Mouse (Mus musculus) embryonic facial prominence, embryonic 14.5 days (tissue): ENCODE data around the gene Atp2c2. TPM values are rescaled to one million over a fixed set of nuclear protein-coding genes. Genes with fewer than 3 reads are reported as not detected.

ENCODE experiments used
- ATAC-seq: fragments of 200-750 bp; cut with Nextera tagmentation; 2 replicates; pipeline ENCODE4 v1.8.0; 2017; ENCODE audit warnings: low read depth, moderate number of reproducible peaks, moderate TSS enrichment
- DNase-seq: peaks from one replicate; pipeline ENCODE4 v3.0.0-alpha.2; 2015; ENCODE audit warnings: low spot score
- H3K27ac ChIP-seq: fragments of 300-500 bp; sonication (generic); replicated peaks from 2 replicates; pipeline ENCODE4 v1.5.1; 2014; ENCODE audit warnings: low read depth, mild to moderate bottlenecking, low read length, moderate library complexity
- H3K27me3 ChIP-seq: fragments of 300-500 bp; sonication (generic); replicated peaks from 2 replicates; pipeline ENCODE4 v1.6.1; 2014; ENCODE audit warnings: low read length; ENCODE audit not compliant: control insufficient read depth, insufficient read depth
- H3K36me3 ChIP-seq: fragments of 300-500 bp; sonication (generic); 2 replicates; pipeline ENCODE4 v1.6.1; 2014; ENCODE audit warnings: low read length, mixed read lengths; ENCODE audit not compliant: control insufficient read depth, insufficient read depth
- H3K4me1 ChIP-seq: fragments of 300-500 bp; sonication (generic); 2 replicates; pipeline ENCODE4 v1.6.1; 2014; ENCODE audit warnings: antibody characterized with exemption, low read length; ENCODE audit not compliant: control insufficient read depth, insufficient read depth
- H3K4me2 ChIP-seq: fragments of 300-500 bp; sonication (generic); 2 replicates; pipeline ENCODE4 v1.6.1; 2014; ENCODE audit warnings: low read depth, mild to moderate bottlenecking, low read length, moderate library complexity, mixed read lengths
- H3K4me3 ChIP-seq: fragments of 300-500 bp; sonication (generic); 2 replicates; pipeline ENCODE4 v1.5.1; 2014; ENCODE audit warnings: low read depth, mild to moderate bottlenecking, low read length
- H3K9ac ChIP-seq: fragments of 300-500 bp; sonication (generic); 2 replicates; pipeline ENCODE4 v1.6.1; 2014; ENCODE audit warnings: low read depth, mild to moderate bottlenecking, low read length, moderate library complexity, mixed read lengths
- H3K9me3 ChIP-seq: fragments of 300-500 bp; sonication (generic); 2 replicates; pipeline ENCODE4 v1.6.1; 2016; ENCODE audit warnings: low read length; ENCODE audit not compliant: control insufficient read depth
- WGBS: fragments of 180-500 bp; shearing (Covaris S2); extraction: QIAGEN DNeasy Blood & Tissue Kit; methylation state at CpG from one replicate; pipeline ENCODE4 v1.1.7; 2014; 5-methylcytosine and 5-hydroxymethylcytosine counted together
- polyA plus RNA-seq: library from polyadenylated mRNA; unstranded; fragments of >200 nt; fragmentation: Nextera tagmentation; extraction: Ambion mirVana; gene quantifications from 2 replicates; pipeline ENCODE4 v1.2.1, GENCODE M21; 2014

Atp2c2 gene
- polyA plus RNA-seq, 1 experiment from 2014 or later: 1.8 TPM

DNA sequence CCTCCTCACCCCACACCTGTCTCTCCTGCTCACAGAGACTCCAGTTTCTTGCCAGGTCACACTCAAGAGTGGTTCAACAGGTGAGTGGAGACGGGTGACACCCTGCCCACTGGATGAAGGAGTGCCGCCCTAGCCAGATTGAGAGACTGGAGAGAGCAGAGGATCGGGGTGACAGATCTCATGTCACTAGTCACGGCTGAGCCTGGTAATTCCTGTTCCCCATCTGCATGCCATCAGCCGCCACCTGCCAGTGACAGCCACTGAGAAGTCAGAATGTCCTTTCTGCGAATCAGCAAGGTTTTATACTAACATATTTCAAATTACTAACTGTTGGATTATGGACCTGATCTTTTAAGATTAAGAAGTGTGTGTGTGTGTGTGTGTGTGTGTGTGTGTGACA is 9.2 kb upstream of the Atp2c2 start:
- H3K9ac ChIP-seq: no peak overlapping the region
- no peaks in the 10 kb centered on the region for H3K4me1 ChIP-seq
- H3K36me3 ChIP-seq: no peaks in the 10 kb centered on the region
- H3K27me3 ChIP-seq: no peaks in the 10 kb centered on the region; the same call in 1 of the 2 replicates
- no peaks in the 10 kb centered on the region for H3K9me3 ChIP-seq
- ATAC-seq: no peak
- H3K27ac ChIP-seq: no peak overlapping the region
- H3K4me2 ChIP-seq: no peak overlapping the region
- no peak for DNase-seq
- no peak overlapping the region for H3K4me3 ChIP-seq
- 51% methylated on average over 6 of the region's 6 CpGs for WGBS

DNA sequence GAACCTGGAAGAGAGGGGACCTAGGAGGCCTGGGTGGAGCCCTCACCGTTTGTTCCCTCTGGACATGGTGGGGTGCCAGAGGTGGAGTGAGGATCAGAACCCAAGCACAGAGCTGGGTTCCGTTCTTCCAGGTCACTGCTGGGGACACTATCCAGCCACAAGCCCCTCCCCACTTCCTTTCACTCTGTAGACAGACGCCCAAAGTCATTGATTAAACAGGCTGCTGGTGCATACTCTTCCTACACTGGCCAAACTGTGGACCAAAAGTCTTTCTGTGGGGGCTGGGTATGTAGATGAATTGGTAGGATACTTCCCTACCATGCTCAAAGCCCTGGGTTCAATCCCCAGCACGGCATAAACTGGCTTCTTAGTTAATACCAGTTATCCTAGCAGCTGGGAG is 7.8 kb upstream of the Atp2c2 start:
- no peak for ATAC-seq
- Histone ChIP-seq H3K36me3 (no peaks in the 10 kb centered on the region), H3K4me1 (no peaks in the 10 kb centered on the region), H3K9ac (no peak overlapping the region), H3K9me3 (no peaks in the 10 kb centered on the region), H3K27me3 (no peaks in the 10 kb centered on the region), H3K27ac (no peak overlapping the region), H3K4me2 (no peak overlapping the region), H3K4me3 (no peak overlapping the region)
- WGBS: 79% methylated on average over 4 of the region's 4 CpGs
- no peak for DNase-seq

DNA sequence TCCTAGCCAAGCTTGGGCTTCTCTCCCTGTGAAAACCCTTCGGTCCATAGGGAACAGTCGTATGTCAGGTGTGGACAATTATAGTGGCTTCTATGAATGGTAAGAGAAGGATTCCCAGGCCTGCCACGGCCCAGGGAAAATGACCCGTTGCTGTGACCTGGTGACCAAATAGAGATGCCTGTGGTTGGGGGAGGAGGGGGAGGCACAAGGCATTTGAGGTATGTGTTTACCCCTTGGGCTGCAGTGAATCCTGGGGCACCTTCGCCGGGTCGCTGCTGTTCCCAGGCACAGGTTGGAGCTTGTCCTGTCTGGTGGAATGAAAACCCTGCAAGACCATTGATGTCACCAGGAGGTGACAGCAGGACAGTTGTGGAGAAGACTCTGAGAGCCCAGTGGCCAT is 5.1 kb upstream of the Atp2c2 start:
- 63% methylated on average over 7 of the region's 7 CpGs for WGBS
- Histone ChIP-seq H3K27ac (no peak overlapping the region), H3K9me3 (no peaks in the 10 kb centered on the region), H3K27me3 (peaks cover 14% of the 10 kb centered on the region), H3K36me3 (no peaks in the 10 kb centered on the region), H3K9ac (no peak overlapping the region), H3K4me2 (no peak overlapping the region), H3K4me1 (no peaks in the 10 kb centered on the region; the same call in 1 of the 2 replicates), H3K4me3 (no peak overlapping the region)
- DNase-seq: no peak
- no peak for ATAC-seq

DNA sequence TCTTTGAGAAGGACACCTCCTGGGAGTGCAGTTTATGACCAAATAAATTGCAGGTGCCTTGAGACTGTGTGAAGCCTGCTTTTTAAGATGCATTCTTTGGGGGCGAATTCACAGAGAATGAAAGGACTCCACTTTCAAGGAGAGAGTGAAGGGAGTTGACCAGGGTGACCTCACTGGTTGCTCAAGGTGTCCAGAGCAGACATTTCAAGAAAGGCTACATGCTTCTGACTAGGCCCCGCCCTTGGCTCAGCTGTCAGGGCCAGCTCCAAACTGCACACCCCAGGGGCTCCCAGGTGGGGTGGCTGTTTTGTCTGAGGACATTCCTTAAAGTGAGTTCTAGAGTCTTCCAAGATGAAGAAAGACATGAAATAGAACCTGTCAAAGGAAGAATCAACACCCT is 2.6 kb upstream of the Atp2c2 start:
- 82% methylated on average over 2 of the region's 2 CpGs for WGBS
- Histone ChIP-seq H3K4me1 (no peaks in the 10 kb centered on the region; the same call in 1 of the 2 replicates), H3K9ac (no peak overlapping the region), H3K36me3 (no peaks in the 10 kb centered on the region), H3K4me3 (no peak overlapping the region), H3K27me3 (peaks cover 34% of the 10 kb centered on the region), H3K9me3 (no peaks in the 10 kb centered on the region), H3K4me2 (no peak overlapping the region), H3K27ac (no peak overlapping the region)
- ATAC-seq (no peak), DNase-seq (no peak)

DNA sequence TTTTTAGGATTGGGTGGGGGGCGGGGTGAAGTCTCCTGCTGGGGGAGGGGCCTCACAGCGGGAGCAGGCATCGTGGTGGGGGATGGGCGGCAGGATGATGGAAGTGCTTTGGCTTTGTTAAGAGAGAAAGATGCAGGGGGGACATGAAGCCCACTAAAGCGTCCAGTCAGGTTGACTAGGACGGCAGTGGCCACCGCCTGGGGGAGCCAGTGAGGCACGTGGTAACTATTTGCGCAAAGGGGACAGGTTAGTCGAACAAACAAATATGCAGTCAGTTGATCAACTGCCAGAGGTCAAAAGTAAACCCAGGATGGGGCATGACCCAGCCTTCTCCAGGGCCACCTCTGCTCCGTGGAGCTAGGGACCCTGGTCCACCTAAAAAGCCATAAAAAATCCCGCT is 849 bp upstream of the Atp2c2 start:
- no peaks in the 10 kb centered on the region for H3K9me3 ChIP-seq
- no peak for DNase-seq
- H3K27me3 ChIP-seq: peaks cover 34% of the 10 kb centered on the region
- no peak for ATAC-seq
- 0 out of 2 replicates have a peak overlapping the region, but pooled peaks have one; percentile 26 for H3K4me3 ChIP-seq
- H3K4me2 ChIP-seq: peak overlapping the region; percentile 48
- H3K4me1 ChIP-seq: no peaks in the 10 kb centered on the region; the same call in 1 of the 2 replicates
- no peaks in the 10 kb centered on the region for H3K36me3 ChIP-seq
- under 1% methylated on average over 11 of the region's 12 CpGs for WGBS
- H3K27ac ChIP-seq: no peak overlapping the region
- H3K9ac ChIP-seq: no peak overlapping the region

DNA sequence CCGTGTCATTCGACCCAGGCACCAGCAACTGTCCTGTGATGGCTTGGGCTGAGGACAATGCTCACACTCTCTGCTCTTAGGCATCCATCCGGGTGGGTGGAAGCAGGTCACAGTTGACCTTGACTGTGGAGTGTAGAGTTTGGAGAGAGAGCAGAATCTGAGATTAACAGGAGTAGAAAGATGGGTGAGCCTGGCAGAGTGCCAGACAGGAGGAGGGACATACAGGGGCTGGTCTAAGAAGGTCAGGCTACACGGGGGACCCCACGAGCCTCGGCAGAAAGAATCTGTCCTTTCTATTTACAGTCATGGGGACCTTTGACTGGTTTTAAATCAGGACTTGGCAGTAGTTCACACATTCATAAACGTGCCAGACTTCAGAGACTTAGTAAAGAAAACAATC is 3.2 kb downstream of the Atp2c2 start:
- no peak overlapping the region for H3K27ac ChIP-seq
- H3K4me3 ChIP-seq: no peak overlapping the region
- 52% methylated on average over 7 of the region's 7 CpGs for WGBS
- H3K4me1 ChIP-seq: no peaks in the 10 kb centered on the region; the same call in 1 of the 2 replicates
- no peak overlapping the region for H3K9ac ChIP-seq
- DNase-seq (no peak), ATAC-seq (no peak)
- H3K27me3 ChIP-seq: peaks cover 34% of the 10 kb centered on the region
- no peaks in the 10 kb centered on the region for H3K36me3 ChIP-seq
- no peaks in the 10 kb centered on the region for H3K9me3 ChIP-seq
- no peak overlapping the region for H3K4me2 ChIP-seq

DNA sequence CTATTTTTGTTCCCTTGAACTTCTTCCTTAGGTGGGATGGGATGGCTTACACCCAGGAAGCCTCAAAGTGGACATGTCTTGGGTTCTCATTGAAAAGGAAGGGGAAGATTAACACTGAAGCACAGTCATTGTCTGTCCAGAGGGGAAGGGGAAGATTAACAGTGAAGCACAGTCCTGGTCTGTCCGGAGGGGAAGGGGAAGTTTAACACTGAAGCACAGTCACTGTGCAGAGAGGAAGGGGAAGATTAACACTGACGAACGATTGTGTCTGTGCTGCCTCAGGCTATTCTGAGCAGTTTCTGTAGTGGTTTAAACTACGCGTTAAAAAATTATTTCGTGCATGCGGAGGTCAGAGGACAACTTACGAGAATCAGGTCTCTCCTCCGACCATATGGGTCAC is 7.3 kb downstream of the Atp2c2 start:
- Histone ChIP-seq H3K4me3 (no peak overlapping the region), H3K4me1 (no peaks in the 10 kb centered on the region), H3K27ac (no peak overlapping the region), H3K9me3 (no peaks in the 10 kb centered on the region), H3K36me3 (no peaks in the 10 kb centered on the region), H3K4me2 (no peak overlapping the region), H3K27me3 (no peaks in the 10 kb centered on the region), H3K9ac (no peak overlapping the region)
- ATAC-seq: no peak
- 75% methylated on average over 9 of the region's 9 CpGs for WGBS
- DNase-seq: no peak

DNA sequence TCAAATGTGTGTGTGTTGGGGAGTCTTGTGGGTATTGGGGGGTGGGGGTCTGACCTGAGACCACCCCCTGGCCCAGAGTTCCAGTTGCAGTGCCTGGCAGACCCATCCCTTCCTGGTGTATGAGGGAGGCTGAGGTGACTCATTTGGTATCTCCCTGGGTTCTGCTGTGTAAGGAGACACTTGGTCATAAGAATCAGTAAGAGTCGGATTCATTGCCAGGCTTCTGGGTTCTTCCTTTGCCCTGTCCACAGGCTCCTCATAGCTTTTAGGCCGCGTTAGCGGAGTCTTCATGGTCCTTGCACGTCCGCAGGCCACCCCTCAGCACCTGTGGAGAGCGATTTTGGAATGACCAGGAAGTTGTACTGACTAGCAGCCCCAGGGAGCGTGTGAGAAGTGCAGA is 8.7 kb downstream of the Atp2c2 start:
- DNase-seq (no peak), ATAC-seq (no peak)
- H3K4me2 ChIP-seq: no peak overlapping the region
- H3K4me1 ChIP-seq: no peaks in the 10 kb centered on the region
- H3K9me3 ChIP-seq: no peaks in the 10 kb centered on the region
- 97% methylated on average over 8 of the region's 8 CpGs for WGBS
- no peak overlapping the region for H3K27ac ChIP-seq
- no peak overlapping the region for H3K4me3 ChIP-seq
- no peaks in the 10 kb centered on the region for H3K27me3 ChIP-seq
- H3K36me3 ChIP-seq: no peaks in the 10 kb centered on the region
- no peak overlapping the region for H3K9ac ChIP-seq

DNA sequence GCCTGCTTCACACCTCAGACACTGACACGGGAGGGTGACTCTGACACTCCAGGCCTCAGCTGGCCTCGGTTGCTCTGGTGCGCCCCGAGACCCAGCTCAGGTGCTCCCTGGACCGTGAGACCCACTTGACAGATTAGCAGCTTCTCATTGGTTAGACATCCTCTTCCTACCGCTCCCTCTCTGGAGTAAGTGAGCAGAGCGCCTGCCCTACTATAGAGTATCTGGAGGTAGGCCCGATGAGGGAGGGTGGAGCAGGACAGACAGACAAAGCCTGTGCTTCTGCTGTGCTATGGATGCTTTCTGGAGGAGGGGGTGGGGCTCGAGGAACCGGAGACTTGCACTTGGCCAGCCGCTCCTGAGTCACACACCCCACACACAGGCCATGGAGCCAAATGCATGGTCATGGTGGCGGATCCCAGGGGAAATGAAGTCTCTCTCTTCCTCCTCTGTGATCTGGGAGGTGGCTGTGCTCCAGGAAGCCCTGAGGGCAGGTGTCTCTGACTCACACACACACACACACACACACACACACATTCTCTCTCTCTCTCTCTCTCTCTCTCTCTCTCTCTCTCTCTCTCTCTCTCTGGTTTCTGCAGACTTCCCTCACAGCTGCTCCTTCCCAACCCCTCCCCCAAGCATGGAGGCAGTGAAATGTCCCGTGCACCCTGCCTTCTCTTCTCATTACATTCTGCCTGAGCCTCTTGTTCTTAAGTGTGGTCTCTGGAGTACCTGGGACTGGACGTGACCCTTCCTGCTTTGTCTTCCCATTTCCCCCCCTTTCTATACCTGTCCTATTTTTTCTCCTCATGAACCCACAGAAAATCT is 9.3 kb downstream of the Atp2c2 start:
- peak; percentile 68 for DNase-seq
- WGBS: 56% methylated on average over 13 of the region's 14 CpGs

More for the DNA sequence above, 9.3 kb downstream of the Atp2c2 start:
- Histone ChIP-seq H3K27ac (no peak overlapping the region), H3K4me2 (no peak overlapping the region), H3K9ac (no peak overlapping the region), H3K4me1 (no peaks in the 10 kb centered on the region), H3K36me3 (no peaks in the 10 kb centered on the region), H3K4me3 (no peak overlapping the region), H3K27me3 (no peaks in the 10 kb centered on the region), H3K9me3 (no peaks in the 10 kb centered on the region)
- ATAC-seq: peak; percentile 67
